Comparison of ENCODE assay signal across 8 mouse cellular contexts in the genomic region with DNA sequence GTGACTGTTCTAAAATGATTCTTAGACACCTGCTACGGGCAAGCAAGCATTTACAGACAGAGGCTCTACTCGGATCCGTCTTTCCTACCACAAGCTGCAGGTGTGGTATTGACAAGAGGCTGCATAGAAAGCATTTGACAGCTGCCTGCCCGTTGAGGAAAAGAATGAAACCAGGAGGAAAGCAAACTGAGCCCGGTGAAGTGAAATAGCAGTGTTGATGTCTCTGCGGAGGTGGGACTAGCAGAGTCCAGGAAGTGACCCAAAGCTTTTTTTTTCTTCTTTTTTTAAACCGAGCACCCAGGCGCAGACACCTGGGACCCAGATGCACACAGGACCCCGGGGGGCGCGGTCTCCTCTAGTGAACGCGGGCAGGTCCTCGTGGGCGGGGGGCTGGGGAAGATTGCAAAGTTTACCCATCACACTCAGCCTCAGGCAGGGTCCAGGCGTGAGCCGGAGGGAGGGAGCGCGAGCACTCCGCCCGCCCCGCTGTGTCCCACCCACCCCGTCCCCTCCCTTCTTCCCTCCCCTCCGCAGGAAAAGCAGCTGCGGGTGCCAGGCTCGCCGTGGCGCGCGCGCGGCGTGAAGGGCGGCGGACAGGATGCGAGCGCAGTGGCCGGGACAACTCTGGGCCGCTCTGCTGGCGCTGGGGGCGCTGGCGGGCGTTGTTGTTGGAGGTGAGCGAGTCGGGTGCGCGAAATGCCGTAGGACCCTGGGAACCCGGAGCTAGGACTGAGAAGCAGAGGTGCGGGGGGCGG. TPM values are rescaled to one million over a fixed set of nuclear protein-coding genes. Genes with fewer than 3 reads are reported as not detected.
DNase-seq lines count a peak whose midpoint lies in the region; ATAC-seq and TF ChIP-seq lines count a peak whose summit lies in the region.

A gene (plus strand): TSS at position 510 of the 755 bp plus-strand sequence.

- peak; percentile 83 for ATAC-seq in embryonic facial prominence, embryonic 15.5 days (ENCODE audit: insufficient number of reproducible peaks, low FRiP score, low TSS enrichment, low read depth)
- peak; percentile 61; the same call in 1 of the 2 replicates for ATAC-seq in heart, embryonic 13.5 days (ENCODE audit: extremely low read depth, insufficient number of reproducible peaks, low FRiP score, low TSS enrichment)
- peak; percentile 93 for ATAC-seq in kidney, embryonic 16.5 days (ENCODE audit: low FRiP score, low TSS enrichment)
- peak; percentile 60 for ATAC-seq in liver, embryonic 16.5 days (ENCODE audit: low read depth)
- ATAC-seq in neural tube, embryonic 11.5 days (ENCODE audit: insufficient read depth, low FRiP score, low TSS enrichment), result peak; percentile 81

- H3K27ac ChIP-seq in embryonic facial prominence, embryonic 15.5 days (replicated peaks), result no peak within 1 kb of the TSS
- peak within 1 kb of the TSS; percentile 25; the same call in 1 of the 2 replicates for H3K27ac ChIP-seq in heart, embryonic 13.5 days (replicated peaks)
- H3K27ac ChIP-seq in kidney, embryonic 16.5 days (ENCODE audit: low read length), result no peak within 1 kb of the TSS
- no peak within 1 kb of the TSS; the same call in 1 of the 2 replicates for H3K27ac ChIP-seq in liver, embryonic 16.5 days (ENCODE audit: low read length)
- no peak within 1 kb of the TSS for H3K27ac ChIP-seq in neural tube, embryonic 11.5 days (ENCODE audit: low read depth, low read length)
- H3K27ac ChIP-seq in testis, adult 2 months (ENCODE audit: control insufficient read depth, insufficient read depth, low read depth, low read length), result peak within 1 kb of the TSS; percentile 28; the same call in 1 of the 2 replicates

- no peak for TF ChIP-seq POLR2A in testis, adult 2 months (IDR thresholded peaks at IDR 0.05; ENCODE audit: control insufficient read depth, low read depth, low read length)

- H3K36me3 ChIP-seq in C2C12 (ENCODE audit: control insufficient read depth, insufficient read depth), result no peaks in the 10 kb centered on the region
- no peaks in the 10 kb centered on the region for H3K36me3 ChIP-seq in embryonic facial prominence, embryonic 15.5 days
- no peaks in the 10 kb centered on the region for H3K36me3 ChIP-seq in heart, embryonic 13.5 days
- no peaks in the 10 kb centered on the region for H3K36me3 ChIP-seq in kidney, embryonic 16.5 days (ENCODE audit: insufficient read depth, low read length)
- no peaks in the 10 kb centered on the region for H3K36me3 ChIP-seq in liver, embryonic 16.5 days (ENCODE audit: control insufficient read depth, insufficient read depth)
- no peaks in the 10 kb centered on the region for H3K36me3 ChIP-seq in neural tube, embryonic 11.5 days (ENCODE audit: control insufficient read depth, insufficient read depth, low read length)
- no peaks in the 10 kb centered on the region for H3K36me3 ChIP-seq in testis, adult 2 months (ENCODE audit: control insufficient read depth, insufficient read depth, low read length)

- H3K4me1 ChIP-seq in embryonic facial prominence, embryonic 15.5 days, result peaks cover 20% of the 10 kb centered on the region
- H3K4me1 ChIP-seq in heart, embryonic 13.5 days, result peaks cover 11% of the 10 kb centered on the region
- no peaks in the 10 kb centered on the region; the same call in 1 of the 2 replicates for H3K4me1 ChIP-seq in kidney, embryonic 16.5 days (ENCODE audit: insufficient read depth, low read length)
- no peaks in the 10 kb centered on the region; the same call in none of the 2 replicates for H3K4me1 ChIP-seq in liver, embryonic 16.5 days (ENCODE audit: control insufficient read depth, low read depth, low read length)
- H3K4me1 ChIP-seq in neural tube, embryonic 11.5 days (ENCODE audit: control insufficient read depth, insufficient read depth, low read length), result 0 out of 2 replicates have a peak, but pooled peaks cover 2% of the 10 kb centered on the region
- H3K4me1 ChIP-seq in testis, adult 2 months (ENCODE audit: control insufficient read depth, insufficient read depth, low read length), result peaks cover 7% of the 10 kb centered on the region

- peak within 1 kb of the TSS; percentile 80 for H3ac ChIP-seq in C2C12 (ENCODE audit: control insufficient read depth, insufficient read length, low read depth)

- H3K4me2 ChIP-seq in embryonic facial prominence, embryonic 15.5 days (replicated peaks), result peak within 1 kb of the TSS; percentile 87
- peak within 1 kb of the TSS; percentile 83 for H3K4me2 ChIP-seq in heart, embryonic 13.5 days
- H3K4me2 ChIP-seq in kidney, embryonic 16.5 days (replicated peaks; ENCODE audit: low read depth, low read length), result peak within 1 kb of the TSS; percentile 96
- peak within 1 kb of the TSS; percentile 66 for H3K4me2 ChIP-seq in liver, embryonic 16.5 days (ENCODE audit: low read depth, low read length)
- H3K4me2 ChIP-seq in neural tube, embryonic 11.5 days (ENCODE audit: low read depth), result peak within 1 kb of the TSS; percentile 90

- H3K4me3 ChIP-seq in C2C12 (ENCODE audit: insufficient read depth, poor library complexity, severe bottlenecking), result peak within 1 kb of the TSS; percentile 44
- H3K4me3 ChIP-seq in embryonic facial prominence, embryonic 15.5 days (replicated peaks), result peak within 1 kb of the TSS; percentile 56
- peak within 1 kb of the TSS; percentile 70 for H3K4me3 ChIP-seq in heart, embryonic 13.5 days
- peak within 1 kb of the TSS; percentile 57 for H3K4me3 ChIP-seq in kidney, embryonic 16.5 days (ENCODE audit: low read length)
- peak within 1 kb of the TSS; percentile 57 for H3K4me3 ChIP-seq in liver, embryonic 16.5 days (ENCODE audit: low read depth, low read length)
- peak within 1 kb of the TSS; percentile 49 for H3K4me3 ChIP-seq in neural tube, embryonic 11.5 days (ENCODE audit: low read depth, low read length)
- H3K4me3 ChIP-seq in testis, adult 2 months (ENCODE audit: control insufficient read depth, low read depth, low read length), result peak within 1 kb of the TSS; percentile 80

- peaks cover 27% of the 10 kb centered on the region for H3K79me2 ChIP-seq in C2C12 (ENCODE audit: control insufficient read depth, insufficient read depth)

- TF ChIP-seq CTCF in C2C12 (IDR thresholded peaks at IDR 0.05; ENCODE audit: control insufficient read depth, insufficient read depth, insufficient read length), result peak; percentile 71
- TF ChIP-seq CTCF in testis, adult 2 months (IDR thresholded peaks at IDR 0.05; ENCODE audit: control insufficient read depth, insufficient read depth, insufficient replicate concordance, low read depth, low read length), result no peak

- H3K9me3 ChIP-seq in embryonic facial prominence, embryonic 15.5 days (replicated peaks), result no peaks in the 10 kb centered on the region
- no peaks in the 10 kb centered on the region for H3K9me3 ChIP-seq in heart, embryonic 13.5 days
- H3K9me3 ChIP-seq in kidney, embryonic 16.5 days (ENCODE audit: low read length), result no peaks in the 10 kb centered on the region
- H3K9me3 ChIP-seq in liver, embryonic 16.5 days (replicated peaks; ENCODE audit: control insufficient read depth, low read length), result no peaks in the 10 kb centered on the region
- H3K9me3 ChIP-seq in neural tube, embryonic 11.5 days (ENCODE audit: control insufficient read depth, low read length), result no peaks in the 10 kb centered on the region

- no peaks in the 10 kb centered on the region for H3K27me3 ChIP-seq in C2C12 (ENCODE audit: control insufficient read depth, insufficient read depth, insufficient read length)
- peaks cover 19% of the 10 kb centered on the region; the same call in 1 of the 2 replicates for H3K27me3 ChIP-seq in embryonic facial prominence, embryonic 15.5 days
- 0 out of 2 replicates have a peak, but pooled peaks cover 15% of the 10 kb centered on the region for H3K27me3 ChIP-seq in heart, embryonic 13.5 days (replicated peaks)
- H3K27me3 ChIP-seq in kidney, embryonic 16.5 days (ENCODE audit: insufficient read depth, low read length), result peaks cover 20% of the 10 kb centered on the region; the same call in 1 of the 2 replicates
- H3K27me3 ChIP-seq in liver, embryonic 16.5 days (ENCODE audit: control insufficient read depth, insufficient read depth, low read depth, low read length), result peaks cover 30% of the 10 kb centered on the region
- peaks cover 9% of the 10 kb centered on the region; the same call in 1 of the 2 replicates for H3K27me3 ChIP-seq in neural tube, embryonic 11.5 days (ENCODE audit: control insufficient read depth, insufficient read depth, low read length)
- H3K27me3 ChIP-seq in testis, adult 2 months (ENCODE audit: control insufficient read depth, insufficient read depth, low read length), result no peaks in the 10 kb centered on the region

- no peaks in the 10 kb centered on the region for H3K79me3 ChIP-seq in C2C12 (ENCODE audit: low read depth)

- peak within 1 kb of the TSS; percentile 44; the same call in 1 of the 2 replicates for H3K9ac ChIP-seq in embryonic facial prominence, embryonic 15.5 days
- H3K9ac ChIP-seq in heart, embryonic 13.5 days, result peak within 1 kb of the TSS; percentile 82
- H3K9ac ChIP-seq in kidney, embryonic 16.5 days (replicated peaks; ENCODE audit: low read length), result peak within 1 kb of the TSS; percentile 63
- H3K9ac ChIP-seq in liver, embryonic 16.5 days (ENCODE audit: low read depth, low read length), result peak within 1 kb of the TSS; percentile 38; the same call in 1 of the 2 replicates
- peak within 1 kb of the TSS; percentile 54 for H3K9ac ChIP-seq in neural tube, embryonic 11.5 days (ENCODE audit: low read length)

- peak; percentile 86 to 90 for DNase-seq in adrenal gland, postnatal 36 days
- peak; percentile 86 for DNase-seq in neural tube, embryonic 11.5 days (ENCODE audit: low spot score)

- under 1% methylated on average over 47 of the region's 51 CpGs for WGBS in embryonic facial prominence, embryonic 15.5 days
- WGBS in heart, embryonic 13.5 days, result under 1% methylated on average over 47 of the region's 51 CpGs
- WGBS in kidney, embryonic 16.5 days, result 1% methylated on average over 51 of the region's 51 CpGs
- 2% methylated on average over 38 of the region's 51 CpGs for WGBS in liver, embryonic 16.5 days (ENCODE audit: insufficient replicate concordance)
- 1% methylated on average over 50 of the region's 51 CpGs for WGBS in neural tube, embryonic 11.5 days

TF ChIP-seq in C2C12, 6 proteins besides CTCF, POLR2A, EP300 and RAD21:
- TF ChIP-seq USF1 (IDR thresholded peaks at IDR 0.05; ENCODE audit: low read depth) (no peak), MAX (IDR thresholded peaks at IDR 0.05) (peak; percentile 49)
TF ChIP-seq in C2C12: peak in this region for 1.

RNA-seq across cellular contexts. Expression of the gene that starts here (rescaled TPM):
- 15.0 TPM for polyA plus RNA-seq in C2C12 (2012; fragmentation: generic; extraction: Trizol)
- total RNA-seq in adrenal gland, postnatal 36 days (2021), result 10 to 100 TPM in 1 of 2 experiments, 1 to 10 TPM in 1; 5.1 to 18.0 TPM
- 5.2 TPM in 2 replicates for polyA plus RNA-seq in embryonic facial prominence, embryonic 15.5 days (2015; fragmentation: Nextera tagmentation; extraction: Ambion mirVana)
- polyA plus RNA-seq in heart, embryonic 13.5 days (2015; fragmentation: Nextera tagmentation; extraction: Ambion mirVana), result 5.0 and 5.1 TPM in 2 replicates
- polyA plus RNA-seq in kidney, embryonic 16.5 days (2015; fragmentation: Nextera tagmentation; extraction: Ambion mirVana), result 2.2 and 3.1 TPM in 2 replicates
- 13.8 and 16.0 TPM in 2 replicates for polyA plus RNA-seq in liver, embryonic 16.5 days (2015; fragmentation: Nextera tagmentation; extraction: Ambion mirVana)
- 1.6 and 2.3 TPM in 2 replicates for polyA plus RNA-seq in neural tube, embryonic 11.5 days (2014; fragmentation: Nextera tagmentation; extraction: Ambion mirVana)
- polyA plus RNA-seq in testis, adult 2 months (2012; rRNA removed), result 1.3 and 1.4 TPM in 2 replicates

Comparison
In these comparisons a context has a peak if more than half of its experiments do, and no peak if none do; other contexts are left out.
1. H3K27ac ChIP-seq: peak in heart, embryonic 13.5 days (single experiment) and testis, adult 2 months (single experiment); none in embryonic facial prominence, embryonic 15.5 days (single experiment), kidney, embryonic 16.5 days (single experiment), liver, embryonic 16.5 days (single experiment) and neural tube, embryonic 11.5 days (single experiment).
2. Peak in every context shown above with its lines, with median percentiles within 50 percentile points of each other: H3K4me3 ChIP-seq, ATAC-seq, H3K4me2 ChIP-seq and H3K9ac ChIP-seq.